Mouse (Mus musculus) macrophage (primary cell): Measurements from ENCODE around the gene Mrnip. TPM values are rescaled to one million over a fixed set of nuclear protein-coding genes. Genes with fewer than 3 reads are reported as not detected.
A peak's percentile ranks its signal among the peaks of the same experiment; 100 is the strongest.

ENCODE experiments used
- H3K27ac ChIP-seq: fragments of 350-480 bp; formaldehyde crosslinking; 2 replicates; pipeline ENCODE4 v1.9.0; 2021
- H3K36me3 ChIP-seq: fragments of 350-480 bp; formaldehyde crosslinking; 2 replicates; pipeline ENCODE4 v1.9.0; 2021; ENCODE audit errors: inconsistent target
- H3K4me3 ChIP-seq: fragments of 350-480 bp; formaldehyde crosslinking; 2 replicates; pipeline ENCODE4 v1.9.0; 2021; ENCODE audit errors: inconsistent target
- H3K79me2 ChIP-seq: fragments of 350-480 bp; formaldehyde crosslinking; 2 replicates; pipeline ENCODE4 v1.9.0; 2021; ENCODE audit errors: inconsistent target
- WGBS: methylation state at CpG from one replicate; pipeline ENCODE4 v1.1.7; 2026; ENCODE audit warnings: inconsistent platforms; ENCODE audit not compliant: missing documents; 5-methylcytosine and 5-hydroxymethylcytosine counted together
- polyA plus RNA-seq: library from polyadenylated mRNA; stranded (reverse); fragments of 250-400 nt; gene quantifications from 3 replicates; pipeline ENCODE4 v1.2.4, GENCODE M21; 2018; ENCODE audit warnings: inconsistent platforms

Mrnip gene
- polyA plus RNA-seq, 1 experiment from 2014 or later = 4.9 TPM

GRCm38 (mm10) chr11:50217811-50218210 lies 43.6 kb downstream of the Mrnip start:
- 93% methylated on average over 4 of the region's 4 CpGs for WGBS
- Histone ChIP-seq H3K36me3 (no peaks in the 10 kb centered on the region), H3K4me3 (no peak overlapping the region), H3K27ac (no peak overlapping the region), H3K79me2 (peaks cover 54% of the 10 kb centered on the region)

DNA sequence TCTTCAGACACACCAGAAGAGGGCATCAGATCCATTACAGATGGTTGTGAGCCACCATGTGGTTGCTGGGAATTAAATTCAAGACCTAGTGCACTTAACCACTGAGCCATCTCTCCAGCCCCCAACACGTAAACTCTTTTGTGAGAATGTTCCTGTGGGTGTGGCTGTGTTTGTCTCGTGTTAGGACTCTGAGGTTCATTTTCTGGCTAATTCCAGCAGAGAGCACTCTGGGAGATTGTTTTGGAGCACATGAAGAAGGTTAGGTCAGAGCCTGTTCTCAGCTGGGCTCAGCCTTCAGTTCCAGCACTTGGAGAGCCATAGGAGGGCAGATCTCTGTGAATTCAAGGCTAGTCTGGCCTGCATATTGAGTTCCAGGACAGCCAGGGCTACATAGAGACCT lies 45.6 kb downstream of the Mrnip start:
- 75% methylated on average over 2 of the region's 2 CpGs for WGBS
- no peak overlapping the region for H3K4me3 ChIP-seq
- no peaks in the 10 kb centered on the region for H3K36me3 ChIP-seq
- H3K79me2 ChIP-seq = peaks cover 64% of the 10 kb centered on the region
- no peak overlapping the region for H3K27ac ChIP-seq

DNA sequence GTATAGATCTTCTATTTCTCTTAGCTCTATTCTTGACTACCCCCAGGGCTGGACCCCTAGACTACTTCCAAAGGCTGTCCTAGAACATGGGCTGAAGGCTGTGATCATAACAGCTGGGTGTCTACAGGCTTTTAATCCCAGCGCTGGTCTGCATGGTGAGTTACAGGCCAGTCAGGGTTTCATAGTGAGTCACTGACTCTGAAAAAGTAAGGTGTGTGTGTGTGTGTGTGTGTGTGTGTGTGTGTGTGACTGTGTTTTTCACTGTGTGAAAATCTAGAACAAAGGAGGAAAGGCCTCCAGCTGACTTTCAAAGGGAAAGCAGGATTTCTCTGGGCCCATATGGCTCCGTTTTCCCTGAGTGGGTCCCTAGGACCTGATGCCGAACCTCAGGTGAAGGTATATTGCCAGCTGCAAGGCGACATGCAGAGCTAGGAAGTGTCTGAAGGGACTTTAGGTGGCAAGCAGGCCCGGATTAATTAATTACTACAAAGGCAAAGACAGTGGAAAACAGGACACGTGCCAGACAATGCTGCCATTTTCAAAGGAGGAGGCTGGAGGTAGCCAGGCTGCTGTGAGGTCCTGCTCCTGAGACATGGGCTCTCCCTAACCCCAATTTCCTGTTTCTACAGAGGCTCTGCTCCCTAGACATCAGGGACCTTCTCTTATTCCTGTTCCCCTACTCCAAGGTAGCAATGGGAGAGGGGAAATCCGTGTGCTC lies 48.5 kb downstream of the Mrnip start:
- peak overlapping the region; percentile 90 for H3K27ac ChIP-seq
- no peaks in the 10 kb centered on the region for H3K36me3 ChIP-seq
- 80% methylated on average over 7 of the region's 7 CpGs for WGBS
- H3K79me2 ChIP-seq = peaks cover 83% of the 10 kb centered on the region
- H3K4me3 ChIP-seq = peak overlapping the region; percentile 68

- Histone ChIP-seq H3K4me3 (peak overlapping the region; percentile 68), H3K27ac (peak overlapping the region; percentile 90), H3K36me3 (no peaks in the 10 kb centered on the region), H3K79me2 (peaks cover 83% of the 10 kb centered on the region)
- 6% methylated on average over 16 of the region's 17 CpGs for WGBS
Observed at GRCm38 (mm10) chr11:50223783-50224662, 49.8 kb downstream of the Mrnip start.

- Histone ChIP-seq H3K79me2 (peaks cover 83% of the 10 kb centered on the region), H3K36me3 (no peaks in the 10 kb centered on the region), H3K4me3 (peak overlapping the region; percentile 68), H3K27ac (peak overlapping the region; percentile 90)
- WGBS = under 1% methylated on average over 67 of the region's 70 CpGs
Observed at GRCm38 (mm10) chr11:50224671-50225530, 50.7 kb downstream of the Mrnip start.

- WGBS = under 1% methylated on average over 34 of the region's 34 CpGs
- H3K27ac ChIP-seq = peak overlapping the region; percentile 82
Observed at GRCm38 (mm10) chr11:50225611-50226378, 51.6 kb downstream of the Mrnip start.

GRCm38 (mm10) chr11:50226406-50226805 lies 52.2 kb downstream of the Mrnip start:
- WGBS = 10% methylated on average over 2 of the region's 2 CpGs
- Histone ChIP-seq H3K27ac (peak overlapping the region; percentile 82), H3K79me2 (peaks cover 77% of the 10 kb centered on the region)

More at GRCm38 (mm10) chr11:50225611-50226378, 51.6 kb downstream of the Mrnip start:
- Histone ChIP-seq H3K36me3 (0 out of 2 replicates have a peak, but pooled peaks cover 6% of the 10 kb centered on the region), H3K79me2 (peaks cover 83% of the 10 kb centered on the region), H3K4me3 (peak overlapping the region; percentile 72)

GRCm38 (mm10) chr11:50227226-50227625 lies 53.0 kb downstream of the Mrnip start:
- Histone ChIP-seq H3K36me3 (peaks cover 14% of the 10 kb centered on the region), H3K27ac (peak overlapping the region; percentile 82), H3K4me3 (peak overlapping the region; percentile 72; the same call in 1 of the 2 replicates), H3K79me2 (peaks cover 69% of the 10 kb centered on the region)
- WGBS = 14% methylated on average over 2 of the region's 3 CpGs

More at GRCm38 (mm10) chr11:50226406-50226805, 52.2 kb downstream of the Mrnip start:
- Histone ChIP-seq H3K36me3 (0 out of 2 replicates have a peak, but pooled peaks cover 6% of the 10 kb centered on the region), H3K4me3 (peak overlapping the region; percentile 72)

DNA sequence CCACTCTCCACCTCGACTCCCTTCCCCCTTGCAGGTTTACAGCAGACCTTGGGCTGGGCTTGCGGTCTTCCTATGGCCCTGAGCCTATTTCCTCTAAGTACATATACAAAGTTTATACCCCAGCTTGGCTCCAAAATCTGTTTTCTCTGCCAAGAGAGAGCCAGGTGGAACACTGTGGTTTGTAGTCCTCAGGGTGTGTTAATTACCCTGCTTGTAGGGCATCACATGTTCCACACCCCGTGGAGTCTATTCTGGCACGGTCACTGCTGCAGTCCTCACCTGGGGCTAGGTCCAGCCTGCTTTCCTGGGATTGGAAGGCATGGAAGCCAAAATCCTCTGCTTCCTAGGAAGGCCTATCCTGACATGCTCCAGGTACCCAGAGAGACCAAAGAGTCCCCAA lies 53.5 kb downstream of the Mrnip start:
- H3K4me3 ChIP-seq = no peak overlapping the region
- peak overlapping the region; percentile 82 for H3K27ac ChIP-seq
- peaks cover 64% of the 10 kb centered on the region for H3K79me2 ChIP-seq
- WGBS = 69% methylated on average over 4 of the region's 4 CpGs
- peaks cover 19% of the 10 kb centered on the region for H3K36me3 ChIP-seq

- Histone ChIP-seq H3K4me3 (no peak overlapping the region), H3K36me3 (peaks cover 30% of the 10 kb centered on the region), H3K79me2 (peaks cover 53% of the 10 kb centered on the region), H3K27ac (peak overlapping the region; percentile 82)
- 23% methylated on average over 3 of the region's 3 CpGs for WGBS
Observed at GRCm38 (mm10) chr11:50228772-50229171, 54.5 kb downstream of the Mrnip start.

DNA sequence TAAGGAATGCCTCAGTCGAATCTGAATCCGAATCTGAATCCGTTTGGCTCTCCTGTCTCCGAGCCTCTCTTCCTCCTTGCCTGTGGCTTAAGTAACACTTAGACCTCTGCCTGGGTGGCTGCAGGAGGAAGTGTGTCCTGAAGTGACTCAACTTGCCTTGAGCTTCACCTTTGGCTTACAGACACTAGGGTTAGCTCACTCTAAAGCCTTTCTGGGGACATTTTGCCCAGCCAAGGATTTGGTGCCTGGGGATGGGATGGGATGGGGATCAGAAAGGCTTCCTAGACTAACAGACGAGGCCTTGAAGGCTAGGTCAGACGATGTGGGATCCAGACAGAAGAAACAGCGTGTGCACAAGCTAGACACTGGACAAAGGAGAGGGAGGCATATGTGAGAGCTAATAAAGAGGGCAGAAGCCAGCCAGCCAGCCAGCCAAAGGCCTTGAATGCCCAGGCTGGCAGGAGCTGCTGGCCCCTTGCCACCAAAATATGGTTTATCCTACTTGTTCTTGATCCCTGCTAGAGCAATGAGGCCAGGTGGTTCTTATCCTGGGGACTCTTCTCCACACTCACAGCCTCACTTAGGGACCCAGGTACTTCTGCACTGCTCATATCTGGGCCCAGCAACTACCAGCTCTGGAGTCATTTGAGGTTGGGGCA lies 55.1 kb downstream of the Mrnip start:
- WGBS = 42% methylated on average over 7 of the region's 7 CpGs

GRCm38 (mm10) chr11:50230481-50231304 lies 56.4 kb downstream of the Mrnip start:
- WGBS = 89% methylated on average over 32 of the region's 45 CpGs
- H3K79me2 ChIP-seq = peaks cover 51% of the 10 kb centered on the region
- peaks cover 42% of the 10 kb centered on the region for H3K36me3 ChIP-seq
- H3K27ac ChIP-seq = no peak overlapping the region
- no peak overlapping the region for H3K4me3 ChIP-seq

More for the DNA sequence above, 55.1 kb downstream of the Mrnip start:
- Histone ChIP-seq H3K79me2 (peaks cover 53% of the 10 kb centered on the region), H3K36me3 (peaks cover 36% of the 10 kb centered on the region), H3K27ac (peak overlapping the region; percentile 82), H3K4me3 (no peak overlapping the region)
